Mouse (Mus musculus): ENCODE data around the gene Gm20604. TPM values are rescaled to one million over a fixed set of nuclear protein-coding genes. Genes with fewer than 3 reads are reported as not detected.

Gene Gm20604
- polyA plus RNA-seq, 1 experiment from 2014 or later: 26.6 TPM

Other genes with a start within 250 kb of the Gm20604 start
- 5.2 and 5.8 TPM in 2 replicates for gene Chga, start 203.7 kb downstream of the Gm20604 start, polyA plus RNA-seq (2014; fragmentation: Nextera tagmentation; extraction: Ambion mirVana)
- 15.9 and 17.1 TPM in 2 replicates for gene Itpk1, start 53.7 kb downstream of the Gm20604 start, polyA plus RNA-seq (2014; fragmentation: Nextera tagmentation; extraction: Ambion mirVana)
- gene Moap1, start 15.0 kb downstream of the Gm20604 start, polyA plus RNA-seq (2014; fragmentation: Nextera tagmentation; extraction: Ambion mirVana): 20.6 and 22.9 TPM in 2 replicates
- gene Tmem251, start 14.9 kb downstream of the Gm20604 start, polyA plus RNA-seq (2014; fragmentation: Nextera tagmentation; extraction: Ambion mirVana): 12.2 and 13.8 TPM in 2 replicates
- not detected in 2 replicates for gene Gm28051, start 907 bp downstream of the Gm20604 start, polyA plus RNA-seq (2014; fragmentation: Nextera tagmentation; extraction: Ambion mirVana)
- 28.2 and 29.6 TPM in 2 replicates for gene Gon7, start 869 bp downstream of the Gm20604 start, polyA plus RNA-seq (2014; fragmentation: Nextera tagmentation; extraction: Ambion mirVana)
- gene Ubr7, start 705 bp downstream of the Gm20604 start, polyA plus RNA-seq (2014; fragmentation: Nextera tagmentation; extraction: Ambion mirVana): 45.5 and 45.9 TPM in 2 replicates
- gene Btbd7, start 119.8 kb upstream of the Gm20604 start, polyA plus RNA-seq (2014; fragmentation: Nextera tagmentation; extraction: Ambion mirVana): 29.2 and 29.5 TPM in 2 replicates
- gene Cox8c, start 140.6 kb upstream of the Gm20604 start, polyA plus RNA-seq (2014; fragmentation: Nextera tagmentation; extraction: Ambion mirVana): not detected in 2 replicates
- 1.0 and 1.1 TPM in 2 replicates for gene Unc79, start 190.2 kb upstream of the Gm20604 start, polyA plus RNA-seq (2014; fragmentation: Nextera tagmentation; extraction: Ambion mirVana)